Mouse (Mus musculus): Measurements from ENCODE around the gene Sppl3. TPM values are rescaled to one million over a fixed set of nuclear protein-coding genes. Genes with fewer than 3 reads are reported as not detected.

Sppl3 gene
- polyA plus RNA-seq, 1 experiment = 112 TPM

DNA sequence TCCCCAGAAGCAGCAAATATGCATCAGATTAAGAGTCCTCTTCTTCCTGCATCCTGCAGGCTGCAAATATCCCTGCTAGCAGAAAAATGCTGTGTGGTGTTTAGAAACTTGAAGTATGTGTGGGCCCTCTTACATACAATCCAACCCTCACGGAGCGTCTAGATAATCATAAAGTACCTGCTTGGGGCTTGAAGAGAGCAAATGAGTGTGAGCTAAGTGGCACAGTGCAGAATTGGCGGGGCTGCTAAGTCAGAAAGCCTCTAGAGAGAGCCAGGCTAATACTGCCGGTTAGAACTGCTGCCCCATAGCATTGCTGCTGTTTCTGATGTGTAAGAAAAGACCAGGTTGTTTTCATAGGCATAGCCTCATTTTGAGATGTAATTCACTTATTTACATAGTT, 18.0 kb downstream of the Sppl3 start:
- WGBS = 97% methylated on average over 4 of the region's 4 CpGs
- no peak overlapping the region for H3K27ac ChIP-seq (ENCODE audit: control insufficient read depth, insufficient read depth, low read length)
- H3K4me1 ChIP-seq (replicated peaks; ENCODE audit: control insufficient read depth, insufficient read depth, low read length) = peaks cover 13% of the 10 kb centered on the region
- no peaks in the 10 kb centered on the region for H3K36me3 ChIP-seq (ENCODE audit: control insufficient read depth, insufficient read depth, low read length)
- DNase-seq = no peak
- TF ChIP-seq CTCF (IDR thresholded peaks at IDR 0.05; ENCODE audit: borderline replicate concordance, control insufficient read depth, extremely low read depth, insufficient read depth, low read length, poor library complexity) (no peak), POLR2A (IDR thresholded peaks at IDR 0.05; ENCODE audit: control insufficient read depth, extremely low read depth, insufficient read depth, low read length, poor library complexity) (no peak)
- H3K4me3 ChIP-seq (ENCODE audit: control insufficient read depth, insufficient read depth, low read length) = no peak overlapping the region
- H3K27me3 ChIP-seq (ENCODE audit: control insufficient read depth, insufficient read depth, low read length) = no peaks in the 10 kb centered on the region

DNA sequence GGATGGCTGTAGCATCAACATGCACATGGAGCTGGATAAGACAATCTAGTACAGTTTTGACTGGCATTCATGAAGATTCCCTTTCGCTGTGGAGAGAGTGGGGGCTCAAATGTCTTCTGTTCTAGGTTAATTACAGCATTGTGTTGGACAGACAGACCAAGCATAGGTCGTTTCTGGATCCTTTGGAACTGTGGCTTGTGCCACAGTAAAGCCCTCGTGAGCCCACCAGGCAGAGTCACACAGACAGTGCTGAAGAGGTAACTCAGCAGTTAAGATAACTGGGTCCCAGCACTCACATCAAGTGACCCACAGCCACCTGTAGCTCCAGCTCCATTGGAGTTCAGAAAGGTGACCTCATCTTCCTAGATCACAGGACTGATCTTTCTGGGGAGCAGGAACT, 18.6 kb downstream of the Sppl3 start:
- H3K36me3 ChIP-seq (ENCODE audit: control insufficient read depth, insufficient read depth, low read length) = no peaks in the 10 kb centered on the region
- TF ChIP-seq CTCF (IDR thresholded peaks at IDR 0.05; ENCODE audit: borderline replicate concordance, control insufficient read depth, extremely low read depth, insufficient read depth, low read length, poor library complexity) (no peak), POLR2A (IDR thresholded peaks at IDR 0.05; ENCODE audit: control insufficient read depth, extremely low read depth, insufficient read depth, low read length, poor library complexity) (no peak)
- peaks cover 13% of the 10 kb centered on the region for H3K4me1 ChIP-seq (replicated peaks; ENCODE audit: control insufficient read depth, insufficient read depth, low read length)
- 95% methylated on average over 3 of the region's 3 CpGs for WGBS
- no peak overlapping the region for H3K27ac ChIP-seq (ENCODE audit: control insufficient read depth, insufficient read depth, low read length)
- no peak for DNase-seq
- no peak overlapping the region for H3K4me3 ChIP-seq (ENCODE audit: control insufficient read depth, insufficient read depth, low read length)
- H3K27me3 ChIP-seq (ENCODE audit: control insufficient read depth, insufficient read depth, low read length) = no peaks in the 10 kb centered on the region

DNA sequence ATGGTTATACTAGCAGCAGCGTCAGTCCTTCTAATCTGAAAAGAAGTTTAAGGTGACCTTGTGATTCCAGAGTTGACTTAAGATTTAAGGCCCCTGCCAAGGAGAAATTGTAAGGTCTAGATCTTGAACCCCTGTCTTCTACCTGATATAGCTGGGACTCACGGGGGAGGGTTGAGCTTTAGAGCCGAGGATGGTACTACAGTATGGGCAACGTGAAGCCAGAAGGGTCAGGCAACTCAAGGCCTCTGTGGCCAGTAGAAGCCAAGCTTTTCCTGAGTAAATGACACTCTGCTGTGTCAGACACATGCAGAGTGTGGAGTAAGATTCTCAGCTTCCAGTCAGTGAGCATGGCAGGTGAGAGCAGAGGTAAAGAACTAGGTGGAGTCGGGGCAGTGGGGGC, 20.6 kb downstream of the Sppl3 start:
- peaks cover 8% of the 10 kb centered on the region for H3K4me1 ChIP-seq (replicated peaks; ENCODE audit: control insufficient read depth, insufficient read depth, low read length)
- no peak overlapping the region for H3K27ac ChIP-seq (ENCODE audit: control insufficient read depth, insufficient read depth, low read length)
- no peaks in the 10 kb centered on the region for H3K36me3 ChIP-seq (ENCODE audit: control insufficient read depth, insufficient read depth, low read length)
- H3K27me3 ChIP-seq (ENCODE audit: control insufficient read depth, insufficient read depth, low read length) = no peaks in the 10 kb centered on the region
- no peak for DNase-seq
- WGBS = 92% methylated on average over 5 of the region's 5 CpGs
- TF ChIP-seq POLR2A (IDR thresholded peaks at IDR 0.05; ENCODE audit: control insufficient read depth, extremely low read depth, insufficient read depth, low read length, poor library complexity) (no peak), CTCF (IDR thresholded peaks at IDR 0.05; ENCODE audit: borderline replicate concordance, control insufficient read depth, extremely low read depth, insufficient read depth, low read length, poor library complexity) (no peak)
- no peak overlapping the region for H3K4me3 ChIP-seq (ENCODE audit: control insufficient read depth, insufficient read depth, low read length)

DNA sequence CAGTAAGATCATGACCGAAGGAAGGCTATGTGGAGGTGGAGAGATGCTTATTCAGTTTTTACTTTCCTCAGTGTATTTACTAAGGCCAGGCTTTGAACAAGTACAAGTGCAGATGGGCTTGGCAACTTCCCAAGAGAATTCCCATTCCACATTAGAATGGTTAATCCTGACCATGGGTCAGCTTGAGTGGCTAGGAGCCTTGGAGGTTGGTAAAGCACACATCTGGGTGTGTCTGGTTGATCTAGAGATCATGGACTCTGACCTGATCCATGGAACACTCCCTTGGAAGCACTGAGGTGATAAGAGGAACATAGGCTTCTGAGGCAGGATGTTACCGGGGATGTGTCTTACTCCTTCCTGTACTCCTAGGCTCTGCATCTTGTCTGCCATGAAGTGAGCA, 21.7 kb downstream of the Sppl3 start:
- no peaks in the 10 kb centered on the region for H3K36me3 ChIP-seq (ENCODE audit: control insufficient read depth, insufficient read depth, low read length)
- no peak for TF ChIP-seq POLR2A (IDR thresholded peaks at IDR 0.05; ENCODE audit: control insufficient read depth, extremely low read depth, insufficient read depth, low read length, poor library complexity)
- TF ChIP-seq CTCF (IDR thresholded peaks at IDR 0.05; ENCODE audit: borderline replicate concordance, control insufficient read depth, extremely low read depth, insufficient read depth, low read length, poor library complexity) = no peak
- no peaks in the 10 kb centered on the region for H3K27me3 ChIP-seq (ENCODE audit: control insufficient read depth, insufficient read depth, low read length)
- peaks cover 5% of the 10 kb centered on the region for H3K4me1 ChIP-seq (replicated peaks; ENCODE audit: control insufficient read depth, insufficient read depth, low read length)
- WGBS = 92% methylated on average over 2 of the region's 2 CpGs
- no peak for DNase-seq
- H3K4me3 ChIP-seq (ENCODE audit: control insufficient read depth, insufficient read depth, low read length) = no peak overlapping the region
- H3K27ac ChIP-seq (ENCODE audit: control insufficient read depth, insufficient read depth, low read length) = no peak overlapping the region

DNA sequence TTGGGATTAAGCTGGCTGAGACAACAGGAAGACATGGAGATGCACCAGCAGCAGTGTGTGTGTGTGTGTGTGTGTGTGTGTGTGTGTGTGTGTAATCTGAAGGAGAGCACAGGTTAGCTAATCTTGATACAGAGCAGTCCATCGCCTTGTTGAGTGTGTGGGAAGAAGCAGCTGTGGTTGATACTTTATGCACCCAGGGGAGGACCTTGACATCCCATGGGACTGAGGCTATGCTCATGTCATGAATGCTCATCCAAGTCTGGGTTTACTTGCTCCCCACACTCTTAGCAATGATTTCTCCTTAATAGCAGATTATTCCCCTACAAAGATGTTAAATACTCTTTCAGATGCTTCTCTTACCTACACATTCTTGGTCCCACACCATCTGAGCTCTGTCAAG, 24.3 kb downstream of the Sppl3 start:
- Histone ChIP-seq H3K27ac (ENCODE audit: control insufficient read depth, insufficient read depth, low read length) (no peak overlapping the region), H3K36me3 (ENCODE audit: control insufficient read depth, insufficient read depth, low read length) (no peaks in the 10 kb centered on the region), H3K4me1 (replicated peaks; ENCODE audit: control insufficient read depth, insufficient read depth, low read length) (peaks cover 5% of the 10 kb centered on the region), H3K27me3 (ENCODE audit: control insufficient read depth, insufficient read depth, low read length) (no peaks in the 10 kb centered on the region), H3K4me3 (ENCODE audit: control insufficient read depth, insufficient read depth, low read length) (no peak overlapping the region)
- TF ChIP-seq CTCF (IDR thresholded peaks at IDR 0.05; ENCODE audit: borderline replicate concordance, control insufficient read depth, extremely low read depth, insufficient read depth, low read length, poor library complexity) (no peak), POLR2A (IDR thresholded peaks at IDR 0.05; ENCODE audit: control insufficient read depth, extremely low read depth, insufficient read depth, low read length, poor library complexity) (no peak)
- DNase-seq = no peak
- WGBS = 95% methylated on average over 1 of the region's 1 CpGs

DNA sequence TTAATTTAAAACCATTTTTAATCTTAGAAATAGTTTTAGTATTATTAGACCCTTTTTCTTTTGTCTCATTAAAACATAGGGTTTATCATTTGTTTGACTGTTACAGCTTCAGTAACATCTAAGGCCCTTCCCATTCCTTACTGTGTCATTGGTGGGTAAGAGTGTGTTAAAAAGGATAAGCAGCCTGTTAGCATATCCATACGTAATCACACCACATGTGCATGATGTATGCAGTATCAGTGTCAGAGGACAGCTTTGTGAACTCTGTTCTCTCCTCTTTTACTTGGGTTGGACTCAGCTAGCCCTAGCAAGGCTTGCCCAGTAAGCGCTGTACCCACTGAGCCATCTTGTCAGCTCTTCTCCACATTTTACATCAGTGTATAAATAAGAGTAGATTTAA, 26.2 kb downstream of the Sppl3 start:
- 98% methylated on average over 2 of the region's 2 CpGs for WGBS
- Histone ChIP-seq H3K36me3 (ENCODE audit: control insufficient read depth, insufficient read depth, low read length) (no peaks in the 10 kb centered on the region), H3K27ac (ENCODE audit: control insufficient read depth, insufficient read depth, low read length) (no peak overlapping the region), H3K4me3 (ENCODE audit: control insufficient read depth, insufficient read depth, low read length) (no peak overlapping the region), H3K4me1 (replicated peaks; ENCODE audit: control insufficient read depth, insufficient read depth, low read length) (peaks cover 5% of the 10 kb centered on the region), H3K27me3 (ENCODE audit: control insufficient read depth, insufficient read depth, low read length) (no peaks in the 10 kb centered on the region)
- no peak for DNase-seq
- TF ChIP-seq CTCF (IDR thresholded peaks at IDR 0.05; ENCODE audit: borderline replicate concordance, control insufficient read depth, extremely low read depth, insufficient read depth, low read length, poor library complexity) (no peak), POLR2A (IDR thresholded peaks at IDR 0.05; ENCODE audit: control insufficient read depth, extremely low read depth, insufficient read depth, low read length, poor library complexity) (no peak)

DNA sequence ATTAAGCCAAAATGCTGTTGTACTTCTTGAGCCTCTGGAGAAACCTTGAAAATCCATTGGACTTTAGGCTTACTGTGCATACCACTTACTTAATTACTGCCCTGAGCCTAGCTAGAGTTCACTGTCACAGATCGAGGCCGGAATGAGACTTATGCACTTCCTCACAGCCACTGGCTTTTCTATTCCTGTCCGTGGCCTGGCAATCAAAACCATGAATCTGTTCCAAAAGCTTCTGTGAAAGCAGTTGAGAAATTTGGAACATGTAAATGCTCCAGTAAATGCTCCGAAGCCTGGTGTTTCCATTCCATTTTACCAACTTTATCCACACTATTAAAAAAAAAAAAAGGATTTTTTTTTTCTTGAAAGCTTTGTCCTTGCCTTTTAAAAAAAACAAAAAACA, 29.8 kb downstream of the Sppl3 start:
- Histone ChIP-seq H3K36me3 (ENCODE audit: control insufficient read depth, insufficient read depth, low read length) (no peaks in the 10 kb centered on the region), H3K27ac (ENCODE audit: control insufficient read depth, insufficient read depth, low read length) (no peak overlapping the region), H3K4me3 (ENCODE audit: control insufficient read depth, insufficient read depth, low read length) (no peak overlapping the region), H3K27me3 (ENCODE audit: control insufficient read depth, insufficient read depth, low read length) (no peaks in the 10 kb centered on the region), H3K4me1 (replicated peaks; ENCODE audit: control insufficient read depth, insufficient read depth, low read length) (peaks cover 2% of the 10 kb centered on the region; the same call in 1 of the 2 replicates)
- 72% methylated on average over 4 of the region's 4 CpGs for WGBS
- no peak for DNase-seq
- no peak for TF ChIP-seq POLR2A (IDR thresholded peaks at IDR 0.05; ENCODE audit: control insufficient read depth, extremely low read depth, insufficient read depth, low read length, poor library complexity)
- TF ChIP-seq CTCF (IDR thresholded peaks at IDR 0.05; ENCODE audit: borderline replicate concordance, control insufficient read depth, extremely low read depth, insufficient read depth, low read length, poor library complexity) = no peak
